Mouse (Mus musculus) liver, embryonic 11.5 days (tissue): ENCODE data around the gene Vwa5a. TPM values are rescaled to one million over a fixed set of nuclear protein-coding genes. Genes with fewer than 3 reads are reported as not detected.

Source experiments
- ATAC-seq: fragments of 200-750 bp; cut with Nextera tagmentation; replicated peaks from 2 replicates; pipeline ENCODE4 v1.8.0; 2017; ENCODE audit warnings: moderate number of reproducible peaks, mild to moderate bottlenecking, moderate TSS enrichment, moderate library complexity; ENCODE audit not compliant: low FRiP score
- DNase-seq: peaks from one replicate; pipeline ENCODE4 v3.0.0-alpha.2; 2017; ENCODE audit warnings: low spot score
- H3K27ac ChIP-seq: fragments of 300-500 bp; sonication (generic); 2 replicates; pipeline ENCODE4 v1.5.1; 2014; ENCODE audit warnings: mild to moderate bottlenecking, low read depth, low read length, control low read depth
- H3K27me3 ChIP-seq: fragments of 300-500 bp; sonication (generic); replicated peaks from 2 replicates; pipeline ENCODE4 v1.6.1; 2014; ENCODE audit warnings: low read length, mixed read lengths; ENCODE audit not compliant: control insufficient read depth, insufficient read depth
- H3K36me3 ChIP-seq: fragments of 300-500 bp; sonication (generic); 2 replicates; pipeline ENCODE4 v1.6.1; 2014; ENCODE audit warnings: mild to moderate bottlenecking, low read length, moderate library complexity, mixed read lengths; ENCODE audit not compliant: control insufficient read depth, insufficient read depth
- H3K4me1 ChIP-seq: fragments of 300-500 bp; sonication (generic); replicated peaks from 2 replicates; pipeline ENCODE4 v1.6.1; 2014; ENCODE audit warnings: low read length, mixed read lengths; ENCODE audit not compliant: control insufficient read depth, insufficient read depth
- H3K4me2 ChIP-seq: fragments of 300-500 bp; sonication (generic); 2 replicates; pipeline ENCODE4 v1.6.1; 2014; ENCODE audit warnings: mild to moderate bottlenecking, control low read depth, moderate library complexity
- H3K4me3 ChIP-seq: fragments of 300-500 bp; sonication (generic); 2 replicates; pipeline ENCODE4 v1.5.1; 2014; ENCODE audit warnings: low read depth, low read length, control low read depth
- H3K9ac ChIP-seq: fragments of 300-500 bp; sonication (generic); 2 replicates; pipeline ENCODE4 v1.6.1; 2014; ENCODE audit warnings: low read depth, low read length, control low read depth
- H3K9me3 ChIP-seq: fragments of 300-500 bp; sonication (generic); 2 replicates; pipeline ENCODE4 v1.6.1; 2016; ENCODE audit warnings: low read length, inconsistent platforms, mixed read lengths; ENCODE audit not compliant: control insufficient read depth
- WGBS: fragments of 180-500 bp; shearing (Covaris S2); extraction: QIAGEN DNeasy Blood & Tissue Kit; methylation state at CpG from one replicate; pipeline ENCODE4 v1.1.7; 2014; 5-methylcytosine and 5-hydroxymethylcytosine counted together
- polyA plus RNA-seq: library from polyadenylated mRNA; unstranded; fragments of >200 nt; fragmentation: Nextera tagmentation; extraction: Ambion mirVana; gene quantifications from 2 replicates; pipeline ENCODE4 v1.2.1, GENCODE M21; 2014

Vwa5a gene
- 11.1 and 11.4 TPM in 2 replicates for polyA plus RNA-seq

DNA sequence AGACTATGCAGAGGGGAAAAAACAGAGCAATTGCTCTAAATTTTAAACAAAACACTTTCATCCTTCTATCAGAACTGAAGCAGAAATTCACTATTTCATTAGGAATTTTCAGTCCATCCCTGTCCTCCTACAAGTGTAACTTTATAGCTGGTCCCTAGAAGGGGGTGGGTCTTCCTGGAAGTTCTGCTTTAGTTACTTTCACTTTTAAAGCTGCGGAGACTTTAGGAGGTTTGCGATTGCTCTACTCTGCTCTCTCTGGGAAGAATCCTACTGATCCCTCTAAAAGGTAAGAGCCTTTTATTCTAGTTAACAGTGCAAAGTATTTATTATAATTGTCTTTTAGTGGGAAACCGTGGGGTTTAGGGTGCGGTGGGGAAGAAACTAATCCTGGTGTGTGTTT, at the start of gene Vwa5a:
Gene Vwa5a, plus strand, starts transcription at position 167 of the 400 bp plus-strand sequence.
- peak; percentile 88 for ATAC-seq
- H3K9ac ChIP-seq = peak within 1 kb of the TSS; percentile 60
- no peak within 1 kb of the TSS for H3K27ac ChIP-seq
- peaks cover 4% of the 10 kb centered on the region; the same call in 1 of the 2 replicates for H3K4me1 ChIP-seq
- no peak for DNase-seq
- H3K4me3 ChIP-seq = peak within 1 kb of the TSS; percentile 64
- H3K9me3 ChIP-seq = no peaks in the 10 kb centered on the region
- WGBS = 3% methylated on average over 4 of the region's 4 CpGs
- H3K27me3 ChIP-seq = no peaks in the 10 kb centered on the region
- H3K4me2 ChIP-seq = peak within 1 kb of the TSS; percentile 72
- H3K36me3 ChIP-seq = no peaks in the 10 kb centered on the region

DNA sequence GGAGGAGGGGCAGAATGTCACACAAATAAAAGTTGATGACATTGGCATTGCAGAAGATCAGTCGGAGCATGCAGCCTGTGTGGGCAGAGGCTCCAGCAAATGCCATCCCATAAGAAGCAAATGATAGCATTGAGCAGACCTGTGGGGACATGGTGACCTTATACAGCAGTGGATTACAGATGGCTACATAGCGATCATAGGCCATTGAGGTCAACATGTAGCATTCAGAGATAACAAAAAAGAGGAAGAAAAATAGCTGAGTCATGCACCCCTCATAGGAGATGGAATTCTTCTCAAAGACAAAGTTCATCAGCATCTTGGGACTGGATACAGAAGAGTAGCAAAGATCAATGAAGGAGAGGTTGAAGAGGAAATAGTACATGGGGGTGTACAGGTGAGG, 45.2 kb upstream of the Vwa5a start:
- DNase-seq = no peak
- no peak overlapping the region for H3K4me3 ChIP-seq
- no peak overlapping the region for H3K9ac ChIP-seq
- H3K27me3 ChIP-seq = no peaks in the 10 kb centered on the region
- H3K4me2 ChIP-seq = no peak overlapping the region
- H3K27ac ChIP-seq = no peak overlapping the region
- H3K36me3 ChIP-seq = no peaks in the 10 kb centered on the region
- no peaks in the 10 kb centered on the region for H3K9me3 ChIP-seq
- WGBS = 57% methylated on average over 2 of the region's 2 CpGs
- ATAC-seq = no peak
- no peaks in the 10 kb centered on the region for H3K4me1 ChIP-seq

DNA sequence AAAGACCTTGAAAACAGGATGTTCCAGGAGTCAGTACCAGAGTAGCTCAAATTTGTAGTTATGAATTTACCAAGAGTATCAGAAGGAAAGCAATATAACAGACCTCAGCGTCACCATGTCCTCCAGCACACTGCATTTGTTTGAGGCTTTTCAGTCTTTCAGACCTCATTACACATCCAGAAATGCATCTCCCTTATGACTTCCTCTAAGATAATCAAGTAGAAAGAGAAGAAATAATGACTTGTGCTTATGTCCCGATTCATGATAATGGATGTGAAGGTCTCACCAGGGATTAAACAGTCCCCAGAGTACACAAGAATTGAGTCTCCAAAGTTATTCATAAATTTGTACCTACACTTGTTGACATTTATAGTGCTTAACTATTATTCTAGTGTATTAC, 43.6 kb upstream of the Vwa5a start, which contains the start of gene Olfr918:
Gene Olfr918, minus strand, starts transcription at position 101 of the 400 bp plus-strand sequence.
- Histone ChIP-seq H3K4me3 (no peak within 1 kb of the TSS), H3K9ac (no peak within 1 kb of the TSS), H3K4me1 (no peaks in the 10 kb centered on the region), H3K36me3 (no peaks in the 10 kb centered on the region), H3K4me2 (no peak within 1 kb of the TSS), H3K27ac (no peak within 1 kb of the TSS), H3K9me3 (no peaks in the 10 kb centered on the region), H3K27me3 (no peaks in the 10 kb centered on the region)
- DNase-seq = no peak
- ATAC-seq = no peak
- 86% methylated on average over 2 of the region's 2 CpGs for WGBS

DNA sequence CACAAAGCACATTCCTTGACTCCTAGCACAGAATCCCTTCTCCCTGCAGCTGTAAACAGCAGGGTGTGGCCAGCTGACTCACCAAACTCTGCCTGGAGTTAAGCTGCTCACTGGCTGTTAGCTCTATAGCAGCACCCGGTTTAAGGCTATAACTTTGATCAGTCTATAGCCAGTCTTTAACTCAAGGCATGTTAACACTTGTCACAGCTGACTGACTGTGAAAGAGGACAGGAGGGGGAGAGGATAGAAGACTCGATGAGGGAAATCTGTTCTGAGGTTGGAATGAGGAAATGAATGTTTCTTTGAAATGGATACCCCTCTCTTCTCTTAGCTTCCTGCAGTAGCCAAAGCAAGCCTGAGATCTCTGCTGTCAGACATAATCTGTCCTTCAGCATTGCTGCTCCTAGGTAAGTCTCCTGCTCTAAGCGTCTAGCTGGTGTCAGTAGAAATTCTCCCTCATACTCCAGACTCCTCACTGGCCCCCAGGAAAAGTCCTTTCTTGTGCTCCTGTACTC, 916 bp downstream of the Vwa5a start:
- Histone ChIP-seq H3K27me3 (no peaks in the 10 kb centered on the region), H3K9ac (peak overlapping the region; percentile 60), H3K4me2 (peak overlapping the region; percentile 72), H3K4me3 (peak overlapping the region; percentile 64), H3K9me3 (no peaks in the 10 kb centered on the region), H3K27ac (no peak overlapping the region), H3K36me3 (no peaks in the 10 kb centered on the region), H3K4me1 (peaks cover 4% of the 10 kb centered on the region; the same call in 1 of the 2 replicates)
- ATAC-seq (peak; percentile 72), DNase-seq (no peak)
- 2% methylated on average over 3 of the region's 3 CpGs for WGBS

DNA sequence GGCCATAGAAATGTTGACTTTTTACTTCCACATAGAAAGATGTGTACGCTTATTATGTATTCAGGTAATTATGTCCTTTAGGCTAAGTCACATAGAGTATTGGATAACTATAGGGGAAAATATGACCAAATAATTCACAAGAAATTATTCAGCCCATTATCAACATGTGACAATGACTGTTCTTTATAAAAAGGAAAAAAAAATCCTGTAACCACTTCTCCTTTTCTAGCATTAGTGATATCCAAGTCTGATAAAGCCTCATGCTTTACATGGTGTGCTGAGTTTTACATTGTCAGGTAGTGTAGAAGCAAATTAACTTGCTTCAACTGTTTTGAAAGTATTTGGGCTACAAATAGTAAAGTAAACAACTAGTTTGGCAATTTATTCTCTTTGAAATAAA, 6.0 kb downstream of the Vwa5a start:
- Histone ChIP-seq H3K36me3 (no peaks in the 10 kb centered on the region), H3K27ac (no peak overlapping the region), H3K9me3 (no peaks in the 10 kb centered on the region), H3K27me3 (no peaks in the 10 kb centered on the region), H3K9ac (no peak overlapping the region), H3K4me1 (peaks cover 4% of the 10 kb centered on the region; the same call in 1 of the 2 replicates), H3K4me3 (no peak overlapping the region), H3K4me2 (no peak overlapping the region)
- DNase-seq (no peak), ATAC-seq (no peak)
- 90% methylated on average over 1 of the region's 1 CpGs for WGBS

DNA sequence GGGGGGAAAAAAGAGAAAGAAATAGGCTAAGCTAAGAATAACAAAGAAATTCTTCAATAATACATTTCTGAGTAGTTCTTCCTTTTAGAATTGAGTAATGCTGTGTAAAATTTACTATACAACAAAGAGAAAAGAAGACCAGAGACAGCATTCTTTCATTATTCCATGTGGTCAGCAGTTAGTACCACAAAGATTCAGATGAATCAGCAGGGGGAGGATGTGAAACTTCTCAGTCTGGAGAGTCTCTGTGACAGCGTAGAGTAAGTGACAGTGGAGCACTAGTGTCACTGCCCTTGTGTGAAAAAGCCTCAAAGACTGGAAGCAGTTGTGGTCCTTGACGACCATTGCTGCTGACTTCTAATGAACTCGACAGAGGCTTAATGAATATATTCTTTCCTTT, 10.2 kb downstream of the Vwa5a start:
- Histone ChIP-seq H3K9ac (no peak overlapping the region), H3K4me1 (no peaks in the 10 kb centered on the region), H3K27ac (no peak overlapping the region), H3K9me3 (no peaks in the 10 kb centered on the region), H3K4me3 (no peak overlapping the region), H3K27me3 (no peaks in the 10 kb centered on the region), H3K36me3 (no peaks in the 10 kb centered on the region), H3K4me2 (no peak overlapping the region)
- no peak for ATAC-seq
- no peak for DNase-seq
- 77% methylated on average over 3 of the region's 3 CpGs for WGBS

DNA sequence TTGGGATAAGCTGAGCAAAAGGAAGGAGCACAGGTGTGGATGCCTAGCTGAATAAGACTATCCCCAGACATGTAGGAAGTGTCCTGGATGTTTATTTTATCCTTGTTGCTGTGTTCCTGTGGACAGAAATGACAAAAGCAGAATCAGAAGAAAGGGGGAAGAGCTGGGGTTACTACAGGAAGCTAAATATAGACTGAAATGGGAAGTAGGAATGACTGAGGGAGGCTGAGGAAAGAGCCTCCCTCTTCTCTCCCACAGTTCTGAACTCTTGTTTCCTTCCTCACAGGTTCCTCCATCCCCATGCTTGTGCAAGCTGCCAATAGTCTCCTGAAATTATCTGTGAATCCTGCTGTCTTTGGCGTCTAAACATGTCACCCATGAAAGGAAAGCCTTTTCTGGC, 23.3 kb downstream of the Vwa5a start:
- Histone ChIP-seq H3K9ac (no peak overlapping the region), H3K27me3 (no peaks in the 10 kb centered on the region), H3K4me1 (no peaks in the 10 kb centered on the region), H3K36me3 (no peaks in the 10 kb centered on the region), H3K9me3 (no peaks in the 10 kb centered on the region), H3K4me3 (no peak overlapping the region), H3K27ac (no peak overlapping the region), H3K4me2 (no peak overlapping the region)
- ATAC-seq (no peak), DNase-seq (no peak)
- 59% methylated on average over 1 of the region's 1 CpGs for WGBS

DNA sequence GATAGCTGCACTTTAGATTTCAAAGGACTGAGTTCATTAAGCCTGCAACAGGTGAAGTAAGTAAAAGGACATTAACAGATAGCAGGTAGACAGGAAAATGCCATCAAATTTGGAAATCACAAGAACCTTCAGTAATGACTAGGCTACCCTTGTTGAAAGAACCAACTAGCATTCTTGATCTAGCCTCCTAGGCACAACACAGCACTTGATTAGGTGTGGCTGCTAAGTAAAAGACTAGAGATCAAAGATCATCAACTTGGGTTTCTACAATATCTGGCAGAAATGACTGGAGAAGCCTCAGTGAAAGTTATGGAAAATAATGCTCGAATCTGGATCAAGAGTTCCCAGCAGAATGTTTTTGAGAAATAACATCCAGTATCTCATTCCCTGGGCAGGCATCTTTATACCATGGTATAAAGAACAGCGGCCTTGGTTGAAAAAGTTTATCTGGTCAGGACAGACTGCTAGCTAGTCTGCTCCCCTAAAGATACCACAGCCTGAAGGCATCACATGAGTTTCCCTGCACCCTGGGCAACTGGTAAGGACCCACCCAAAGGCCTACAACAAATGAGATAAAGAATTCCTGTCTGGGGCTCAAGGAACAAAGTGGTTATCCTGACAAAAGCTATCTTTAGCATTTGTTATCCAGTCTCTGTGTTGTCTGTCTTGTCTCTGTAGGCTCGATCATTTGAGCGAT, 26.7 kb downstream of the Vwa5a start:
- H3K9me3 ChIP-seq = no peaks in the 10 kb centered on the region
- no peak overlapping the region for H3K4me3 ChIP-seq
- WGBS = 77% methylated on average over 4 of the region's 4 CpGs
- DNase-seq (no peak), ATAC-seq (peak; percentile 98)
- H3K4me1 ChIP-seq = no peaks in the 10 kb centered on the region
- H3K27ac ChIP-seq = no peak overlapping the region
- no peaks in the 10 kb centered on the region for H3K36me3 ChIP-seq
- H3K27me3 ChIP-seq = no peaks in the 10 kb centered on the region
- no peak overlapping the region for H3K4me2 ChIP-seq
- H3K9ac ChIP-seq = no peak overlapping the region

DNA sequence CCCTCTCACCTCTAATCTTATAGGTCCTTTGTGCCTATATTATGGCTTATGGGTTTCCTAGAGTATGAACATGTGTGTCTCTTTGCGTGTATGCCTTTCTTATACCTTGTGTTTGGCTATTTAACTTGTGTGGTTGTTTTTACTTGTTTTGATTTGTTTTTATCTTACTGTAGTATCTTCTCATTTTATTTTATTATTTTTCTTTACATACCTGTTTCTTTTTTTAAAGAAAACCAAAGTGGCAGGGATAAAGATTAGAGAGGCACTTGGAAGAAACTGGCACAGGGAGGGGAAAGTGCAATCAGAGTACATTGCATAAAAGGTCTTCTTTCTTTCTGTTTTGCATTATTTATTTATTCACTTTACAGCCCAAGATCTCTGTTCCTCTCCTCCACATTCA, 33.9 kb downstream of the Vwa5a start, which contains the start of gene Olfr920:
Gene Olfr920, plus strand, starts transcription at position 301 of the 400 bp plus-strand sequence.
- Histone ChIP-seq H3K4me1 (no peaks in the 10 kb centered on the region), H3K4me3 (no peak within 1 kb of the TSS), H3K4me2 (no peak within 1 kb of the TSS), H3K27ac (no peak within 1 kb of the TSS), H3K9ac (no peak within 1 kb of the TSS), H3K36me3 (no peaks in the 10 kb centered on the region), H3K9me3 (no peaks in the 10 kb centered on the region), H3K27me3 (no peaks in the 10 kb centered on the region)
- DNase-seq (no peak), ATAC-seq (no peak)
- WGBS = 91% methylated on average over 1 of the region's 1 CpGs
